Mouse (Mus musculus): Measurements from ENCODE around the gene Syt17.
"Not testable (repeated sequence)": the region's sequence is repeated elsewhere in the genome, so short reads cannot be mapped to it uniquely, and the experiment has no call there.

Gene Syt17

DNA sequence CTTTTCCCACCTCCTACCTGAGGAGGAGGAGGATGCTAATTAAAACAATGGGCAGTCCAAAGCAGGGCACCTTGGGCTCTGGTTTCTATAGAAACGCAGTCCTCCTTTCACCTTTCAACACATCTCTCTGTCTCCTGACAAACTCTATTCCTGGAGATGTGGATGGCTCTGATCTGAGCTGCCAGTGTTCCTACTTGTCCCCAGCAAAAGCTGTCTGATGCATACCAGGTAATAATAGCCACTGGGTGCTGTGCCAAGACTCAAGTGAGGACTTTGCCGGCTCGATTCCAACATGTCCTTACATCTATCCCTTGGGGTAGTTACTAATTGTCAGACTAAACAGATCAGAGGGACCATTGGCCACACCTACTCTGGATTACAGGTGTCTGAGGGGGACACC lies 72.7 kb downstream of the Syt17 start:
- no peak for DNase-seq

GRCm38 (mm10) chr7:118371361-118371760 lies 76.7 kb downstream of the Syt17 start:
- DNase-seq, result no peak

- DNase-seq, result no peak
These were observed 78.3 kb downstream of the Syt17 start for GRCm38 (mm10) chr7:118369705-118370104.

GRCm38 (mm10) chr7:118365902-118366301 lies 82.1 kb downstream of the Syt17 start:
- DNase-seq, result no peak

DNA sequence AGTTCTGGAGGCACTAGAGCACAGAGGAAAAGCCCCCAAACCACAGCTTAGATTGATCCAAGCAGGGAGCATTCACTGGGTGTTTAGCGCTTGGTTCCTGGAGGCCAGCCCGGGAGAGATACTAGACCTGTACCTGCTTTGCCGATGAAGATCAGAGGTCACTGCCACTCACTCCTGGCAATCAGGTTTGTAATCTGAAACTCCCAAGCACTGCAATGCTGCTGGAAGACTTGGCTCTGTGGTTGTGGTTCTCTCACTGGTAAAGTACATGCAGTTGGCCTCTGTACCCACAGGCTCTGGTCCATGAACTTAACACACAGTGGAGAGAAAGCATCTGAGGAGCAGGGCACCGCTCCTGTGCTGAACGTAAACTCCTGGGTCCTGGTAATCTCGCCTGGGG lies 82.8 kb downstream of the Syt17 start:
- DNase-seq, result no peak

DNA sequence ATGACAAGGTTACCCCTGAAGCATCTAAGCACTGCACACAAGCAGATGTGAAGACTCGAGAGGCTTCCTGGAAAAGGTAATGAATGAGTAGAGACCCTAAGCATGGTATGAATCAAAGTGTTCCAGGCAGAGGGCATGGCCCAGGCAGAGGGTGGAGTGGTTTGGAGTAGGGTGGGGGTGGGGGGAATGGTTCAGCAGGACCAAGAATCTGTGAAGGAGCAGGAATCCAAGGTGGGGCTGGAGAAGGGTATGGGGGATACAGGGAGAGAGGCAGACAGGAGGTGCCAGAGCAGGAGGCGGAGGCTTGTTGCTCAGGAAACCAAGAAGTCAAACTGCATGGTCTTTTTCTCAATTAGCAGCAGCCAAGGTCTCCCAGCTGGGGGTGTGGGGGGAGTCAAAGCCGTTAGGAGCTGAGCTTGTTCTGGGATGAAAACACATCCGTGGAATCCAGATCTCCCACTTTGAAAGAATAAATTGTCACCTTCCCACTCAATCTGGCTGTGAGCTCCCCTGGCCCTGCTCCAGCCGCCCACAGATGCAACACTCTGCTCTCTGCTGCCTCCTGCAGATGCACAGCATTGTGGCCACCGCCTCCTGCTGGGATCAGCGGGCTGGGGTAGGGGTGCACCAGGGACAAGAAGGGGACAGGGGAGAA lies 83.5 kb downstream of the Syt17 start:
- DNase-seq, result peak; percentile 42

- DNase-seq, result no peak
These were observed 84.3 kb downstream of the Syt17 start for GRCm38 (mm10) chr7:118363587-118364233.

GRCm38 (mm10) chr7:118362931-118363330 lies 85.1 kb downstream of the Syt17 start:
- DNase-seq, result no peak

- no peak for DNase-seq
These were observed 85.8 kb downstream of the Syt17 start for GRCm38 (mm10) chr7:118362258-118362657.

DNA sequence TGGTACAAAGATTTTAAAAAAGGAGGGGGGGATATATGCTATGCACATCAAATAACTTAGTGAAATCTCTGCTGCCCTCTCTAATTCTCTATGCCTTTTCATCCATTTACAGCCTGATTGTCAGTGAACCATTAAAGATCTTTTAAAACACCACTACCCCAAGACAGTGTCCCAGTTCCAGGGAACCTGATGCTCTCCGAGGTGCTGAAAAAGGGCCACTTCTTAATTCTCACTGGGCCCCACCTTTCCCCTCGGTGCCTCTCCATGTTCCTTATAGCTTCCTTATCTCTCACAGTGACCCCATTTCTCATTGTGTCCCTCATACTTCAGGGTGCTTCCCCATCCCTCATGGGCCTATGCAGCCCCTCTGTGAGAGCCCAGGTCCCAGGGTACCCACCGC lies 89.0 kb downstream of the Syt17 start:
- peak; percentile 47 for DNase-seq

DNA sequence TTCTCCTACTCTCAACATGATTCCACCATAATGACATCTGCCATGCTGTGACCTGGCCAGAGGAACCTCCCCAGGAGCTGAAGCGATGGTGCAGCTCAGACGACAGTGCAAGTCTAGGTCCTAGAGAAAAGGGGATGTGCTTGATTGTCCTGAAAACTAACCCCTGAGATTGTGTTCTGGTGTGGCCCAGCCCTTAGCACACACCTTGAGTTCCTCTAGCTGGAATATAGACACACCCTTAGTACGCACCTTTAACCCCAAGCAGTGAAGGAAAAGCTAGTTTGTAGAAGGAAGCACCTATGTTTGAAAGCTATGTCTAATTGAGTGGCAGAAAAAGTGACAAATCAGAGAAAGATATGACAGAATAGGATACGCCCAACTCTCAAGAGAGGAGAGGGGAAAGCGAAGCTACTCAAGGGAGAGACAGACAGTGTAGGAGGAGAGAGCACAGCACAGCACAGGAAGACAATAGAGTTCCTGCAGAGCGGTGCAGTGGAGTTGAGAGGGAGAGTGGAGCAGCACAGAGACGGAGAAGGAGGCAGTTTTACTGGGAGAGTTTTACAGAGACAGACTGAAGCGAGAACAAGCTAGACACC lies 91.5 kb downstream of the Syt17 start:
- DNase-seq, result not testable (repeated sequence)

GRCm38 (mm10) chr7:118350840-118351239 lies 97.2 kb downstream of the Syt17 start:
- DNase-seq, result no peak

DNA sequence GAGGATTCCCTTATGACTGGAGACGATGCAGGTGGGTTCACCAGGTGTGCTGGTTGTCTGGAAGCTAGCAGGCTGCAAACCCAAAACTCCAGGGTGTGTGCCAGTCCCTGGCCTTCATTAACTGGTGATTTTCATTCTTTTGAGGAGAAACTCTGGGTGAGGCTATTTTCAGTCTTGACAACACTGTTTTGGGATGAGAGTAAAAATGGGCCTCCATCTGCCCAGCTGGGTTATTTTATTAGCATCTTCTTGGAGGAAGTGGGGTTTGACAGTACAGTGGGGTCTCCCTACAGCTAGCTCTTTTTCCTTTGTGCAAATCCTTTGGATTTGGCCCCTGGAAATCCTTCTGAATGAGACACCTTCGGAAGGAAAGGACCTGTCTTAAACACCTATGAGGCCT lies 101.1 kb downstream of the Syt17 start:
- no peak for DNase-seq

GRCm38 (mm10) chr7:118346432-118346831 lies 101.6 kb downstream of the Syt17 start:
- no peak for DNase-seq

DNA sequence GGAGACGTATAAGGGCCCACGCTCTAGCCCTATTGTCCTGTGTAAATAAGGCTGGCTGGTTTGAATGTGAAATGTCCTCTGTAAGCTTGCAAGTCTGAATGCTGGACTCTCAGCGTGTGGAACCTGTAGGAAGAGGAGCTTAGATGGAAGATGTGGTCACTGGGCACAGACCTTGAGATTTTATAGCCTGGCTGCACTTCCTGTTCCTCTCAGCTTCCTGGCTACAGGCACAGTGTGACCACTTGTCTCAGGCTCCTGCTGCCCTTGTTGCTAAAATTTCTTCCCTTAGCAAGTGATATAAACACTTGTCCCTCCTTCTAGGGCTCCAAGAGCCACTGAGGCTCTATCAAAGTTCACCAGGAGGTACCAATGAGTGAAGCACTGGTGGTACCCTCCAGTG lies 102.6 kb downstream of the Syt17 start:
- DNase-seq, result no peak

GRCm38 (mm10) chr7:118344701-118345100 lies 103.3 kb downstream of the Syt17 start:
- no peak for DNase-seq
